Mouse (Mus musculus): ENCODE data around the gene Pip4k2b. TPM values are rescaled to one million over a fixed set of nuclear protein-coding genes. Genes with fewer than 3 reads are reported as not detected.
"Not testable (repeated sequence)": the region's sequence is repeated elsewhere in the genome, so short reads cannot be mapped to it uniquely, and the experiment has no call there.

The Pip4k2b gene
- polyA plus RNA-seq, 1 experiment = 92.5 TPM

- no peak for TF ChIP-seq CTCF (IDR thresholded peaks at IDR 0.05; ENCODE audit: borderline replicate concordance, extremely low read depth, insufficient read depth, insufficient read length)
- TF ChIP-seq POLR2A (IDR thresholded peaks at IDR 0.05; ENCODE audit: borderline replicate concordance, extremely low read depth, insufficient read depth, insufficient read length, poor library complexity, severe bottlenecking) = no peak
- no peak for DNase-seq (ENCODE audit: low read depth)
Observed at GRCm38 (mm10) chr11:97747773-97748172, 3.3 kb upstream of the Pip4k2b start.

- TF ChIP-seq POLR2A (IDR thresholded peaks at IDR 0.05; ENCODE audit: borderline replicate concordance, extremely low read depth, insufficient read depth, insufficient read length, poor library complexity, severe bottlenecking) (no peak), CTCF (IDR thresholded peaks at IDR 0.05; ENCODE audit: borderline replicate concordance, extremely low read depth, insufficient read depth, insufficient read length) (no peak)
- no peak for DNase-seq (ENCODE audit: low read depth)
Observed at GRCm38 (mm10) chr11:97745331-97745721, 822 bp upstream of the Pip4k2b start.

GRCm38 (mm10) chr11:97744718-97745330 lies 320 bp upstream of the Pip4k2b start:
- TF ChIP-seq POLR2A (IDR thresholded peaks at IDR 0.05; ENCODE audit: borderline replicate concordance, extremely low read depth, insufficient read depth, insufficient read length, poor library complexity, severe bottlenecking) (no peak), CTCF (IDR thresholded peaks at IDR 0.05; ENCODE audit: borderline replicate concordance, extremely low read depth, insufficient read depth, insufficient read length) (no peak)
- DNase-seq (ENCODE audit: low read depth) = peak; percentile 100

- TF ChIP-seq POLR2A (IDR thresholded peaks at IDR 0.05; ENCODE audit: borderline replicate concordance, extremely low read depth, insufficient read depth, insufficient read length, poor library complexity, severe bottlenecking) (no peak), CTCF (IDR thresholded peaks at IDR 0.05; ENCODE audit: borderline replicate concordance, extremely low read depth, insufficient read depth, insufficient read length) (no peak)
- DNase-seq (ENCODE audit: low read depth) = no peak
Observed at GRCm38 (mm10) chr11:97743423-97743822, 1.1 kb downstream of the Pip4k2b start.

- DNase-seq (ENCODE audit: low read depth) = peak; percentile 8
- no peak for TF ChIP-seq CTCF (IDR thresholded peaks at IDR 0.05; ENCODE audit: borderline replicate concordance, extremely low read depth, insufficient read depth, insufficient read length)
- TF ChIP-seq POLR2A (IDR thresholded peaks at IDR 0.05; ENCODE audit: borderline replicate concordance, extremely low read depth, insufficient read depth, insufficient read length, poor library complexity, severe bottlenecking) = no peak
Observed at GRCm38 (mm10) chr11:97742591-97742990, 1.9 kb downstream of the Pip4k2b start.

- no peak for TF ChIP-seq POLR2A (IDR thresholded peaks at IDR 0.05; ENCODE audit: borderline replicate concordance, extremely low read depth, insufficient read depth, insufficient read length, poor library complexity, severe bottlenecking)
- no peak for TF ChIP-seq CTCF (IDR thresholded peaks at IDR 0.05; ENCODE audit: borderline replicate concordance, extremely low read depth, insufficient read depth, insufficient read length)
Observed at GRCm38 (mm10) chr11:97742157-97742556, 2.3 kb downstream of the Pip4k2b start.

GRCm38 (mm10) chr11:97740190-97740589 lies 4.3 kb downstream of the Pip4k2b start:
- no peak for TF ChIP-seq POLR2A (IDR thresholded peaks at IDR 0.05; ENCODE audit: borderline replicate concordance, extremely low read depth, insufficient read depth, insufficient read length, poor library complexity, severe bottlenecking)
- no peak for TF ChIP-seq CTCF (IDR thresholded peaks at IDR 0.05; ENCODE audit: borderline replicate concordance, extremely low read depth, insufficient read depth, insufficient read length)
- DNase-seq (ENCODE audit: low read depth) = peak; percentile 38

More at GRCm38 (mm10) chr11:97742157-97742556, 2.3 kb downstream of the Pip4k2b start:
- no peak for DNase-seq (ENCODE audit: low read depth)

GRCm38 (mm10) chr11:97739155-97739554 lies 5.3 kb downstream of the Pip4k2b start:
- TF ChIP-seq CTCF (IDR thresholded peaks at IDR 0.05; ENCODE audit: borderline replicate concordance, extremely low read depth, insufficient read depth, insufficient read length) (peak; percentile 30; the same call in 1 of the 2 replicates), POLR2A (IDR thresholded peaks at IDR 0.05; ENCODE audit: borderline replicate concordance, extremely low read depth, insufficient read depth, insufficient read length, poor library complexity, severe bottlenecking) (no peak)
- DNase-seq (ENCODE audit: low read depth) = no peak

- DNase-seq (ENCODE audit: low read depth) = peak; percentile 11
- TF ChIP-seq POLR2A (IDR thresholded peaks at IDR 0.05; ENCODE audit: borderline replicate concordance, extremely low read depth, insufficient read depth, insufficient read length, poor library complexity, severe bottlenecking) = no peak
- peak; percentile 37; the same call in 1 of the 2 replicates for TF ChIP-seq CTCF (IDR thresholded peaks at IDR 0.05; ENCODE audit: borderline replicate concordance, extremely low read depth, insufficient read depth, insufficient read length)
Observed at GRCm38 (mm10) chr11:97738703-97739102, 5.8 kb downstream of the Pip4k2b start.

- no peak for TF ChIP-seq CTCF (IDR thresholded peaks at IDR 0.05; ENCODE audit: borderline replicate concordance, extremely low read depth, insufficient read depth, insufficient read length)
- no peak for TF ChIP-seq POLR2A (IDR thresholded peaks at IDR 0.05; ENCODE audit: borderline replicate concordance, extremely low read depth, insufficient read depth, insufficient read length, poor library complexity, severe bottlenecking)
- peak; percentile 13 for DNase-seq (ENCODE audit: low read depth)
Observed at GRCm38 (mm10) chr11:97737600-97737999, 6.9 kb downstream of the Pip4k2b start.

GRCm38 (mm10) chr11:97736645-97737044 lies 7.9 kb downstream of the Pip4k2b start:
- DNase-seq (ENCODE audit: low read depth) = no peak
- TF ChIP-seq CTCF (IDR thresholded peaks at IDR 0.05; ENCODE audit: borderline replicate concordance, extremely low read depth, insufficient read depth, insufficient read length) = no peak

GRCm38 (mm10) chr11:97734810-97735209 lies 9.7 kb downstream of the Pip4k2b start:
- DNase-seq (ENCODE audit: low read depth) = not testable (repeated sequence)
